Mouse (Mus musculus) myocyte (in vitro differentiated cells): ENCODE data around the gene Tmem145. TPM values are rescaled to one million over a fixed set of nuclear protein-coding genes. Genes with fewer than 3 reads are reported as not detected.
A peak's percentile ranks its signal among the peaks of the same experiment; 100 is the strongest.

ENCODE experiments used
- H3K27me3 ChIP-seq: one replicate; pipeline ENCODE4 v1.6.1; 2011; ENCODE audit not compliant: control insufficient read depth, insufficient read depth, insufficient read length
- H3K36me3 ChIP-seq: one replicate; pipeline ENCODE4 v1.6.1; 2011; ENCODE audit not compliant: control insufficient read depth, insufficient read depth
- H3K4me2 ChIP-seq: one replicate; pipeline ENCODE4 v1.6.1; 2011; ENCODE audit warnings: low read depth, control low read depth
- H3K4me3 ChIP-seq: one replicate; pipeline ENCODE4 v1.5.1; 2011; ENCODE audit warnings: mild to moderate bottlenecking, control low read depth, moderate library complexity
- H3K79me2 ChIP-seq: one replicate; pipeline ENCODE4 v1.6.1; 2011; ENCODE audit not compliant: control insufficient read depth, insufficient read depth
- H3ac ChIP-seq: one replicate; pipeline ENCODE4 v1.6.1; 2011; ENCODE audit not compliant: control insufficient read depth, insufficient read length
- CEBPB ChIP-seq: IDR thresholded peaks from 2 replicates; pipeline ENCODE4 v1.6.1; 2011; ENCODE audit warnings: mild to moderate bottlenecking, moderate library complexity; ENCODE audit not compliant: poor library complexity, insufficient read depth, severe bottlenecking
- E2F4 ChIP-seq: IDR thresholded peaks from one replicate; pipeline ENCODE4 v1.6.1; 2011; ENCODE audit warnings: mild to moderate bottlenecking, control low read depth, moderate library complexity; ENCODE audit not compliant: insufficient read depth
- MAX ChIP-seq: IDR thresholded peaks from one replicate; pipeline ENCODE4 v1.6.1; 2011; ENCODE audit warnings: low read depth, mild to moderate bottlenecking, control low read depth
- MYOD1 ChIP-seq, 3 experiments: IDR thresholded peaks; one replicate each; pipeline ENCODE4 v1.6.1; 2011; ENCODE audit warnings: control low read depth in 2 of 3, low read depth in 2 of 3, mild to moderate bottlenecking in 2 of 3, moderate library complexity in 1 of 3; ENCODE audit not compliant: insufficient read length in 2 of 3, control insufficient read depth in 1 of 3
- MYOG ChIP-seq, 3 experiments: IDR thresholded peaks; one replicate each; pipeline ENCODE4 v1.6.1; 2011; ENCODE audit warnings: control low read depth in 2 of 3, low read depth in 2 of 3, mild to moderate bottlenecking in 2 of 3; ENCODE audit not compliant: insufficient read length in 2 of 3, control insufficient read depth in 1 of 3, insufficient read depth in 1 of 3
- POLR2A ChIP-seq: IDR thresholded peaks from one replicate; pipeline ENCODE4 v1.6.1; 2011; ENCODE audit warnings: low read depth, mild to moderate bottlenecking, control low read depth, moderate library complexity; ENCODE audit not compliant: insufficient read length
- POLR2AphosphoS2 ChIP-seq: IDR thresholded peaks from one replicate; pipeline ENCODE4 v1.6.1; 2011; ENCODE audit warnings: low read depth, control low read depth; ENCODE audit not compliant: insufficient read length
- REST ChIP-seq: IDR thresholded peaks from one replicate; pipeline ENCODE4 v1.6.1; 2011; ENCODE audit warnings: mild to moderate bottlenecking, control low read depth, moderate library complexity; ENCODE audit not compliant: insufficient read depth, insufficient read length
- SRF ChIP-seq: IDR thresholded peaks from one replicate; pipeline ENCODE4 v1.6.1; 2011; ENCODE audit warnings: low read depth; ENCODE audit not compliant: control insufficient read depth, insufficient read length
- TCF12 ChIP-seq: IDR thresholded peaks from one replicate; pipeline ENCODE4 v1.6.1; 2011; ENCODE audit warnings: mild to moderate bottlenecking, control low read depth; ENCODE audit not compliant: poor library complexity, insufficient read depth, severe bottlenecking
- TCF3 ChIP-seq: IDR thresholded peaks from one replicate; pipeline ENCODE4 v1.6.1; 2011; ENCODE audit warnings: low read depth, control low read depth; ENCODE audit not compliant: insufficient read length
- USF1 ChIP-seq: IDR thresholded peaks from one replicate; pipeline ENCODE4 v1.6.1; 2011; ENCODE audit warnings: low read depth, mild to moderate bottlenecking, control low read depth, moderate library complexity
- polyA plus RNA-seq: library from polyadenylated mRNA; unstranded; fragments of >200 nt; fragmentation: generic; extraction: Trizol; gene quantifications from one replicate; pipeline ENCODE4 v1.2.1, GENCODE M21; 2012; ENCODE audit warnings: missing spikeins

Gene Tmem145
- polyA plus RNA-seq, 1 experiment: 0.02 TPM

DNA sequence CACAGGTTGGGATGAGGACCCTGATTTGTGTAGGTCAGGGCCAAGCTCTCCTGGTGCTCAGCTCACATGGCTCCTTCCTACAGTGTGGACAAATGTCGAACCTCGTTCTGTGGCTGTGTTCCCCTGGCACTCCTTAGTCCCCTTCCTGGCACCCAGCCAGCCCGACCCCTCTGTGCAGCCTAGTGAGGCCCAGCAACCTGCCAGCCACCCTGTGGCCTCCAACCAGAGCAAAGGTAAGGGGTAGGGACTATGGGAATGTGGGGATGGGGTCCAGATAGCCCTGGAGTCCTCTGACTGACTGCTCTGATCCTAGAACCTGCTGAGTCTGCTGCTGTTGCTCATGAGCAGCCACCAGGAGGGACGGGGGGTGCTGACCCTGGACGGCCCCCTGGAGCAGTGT lies 21.1 kb upstream of the Tmem145 start:
- Histone ChIP-seq H3K36me3 (peaks cover 13% of the 10 kb centered on the region), H3ac (no peak overlapping the region), H3K27me3 (no peaks in the 10 kb centered on the region), H3K4me2 (no peak overlapping the region), H3K79me2 (peaks cover 21% of the 10 kb centered on the region), H3K4me3 (no peak overlapping the region)
- no peak for TF ChIP-seq USF1
- no peak for TF ChIP-seq REST
- TF ChIP-seq SRF: no peak
- TF ChIP-seq POLR2AphosphoS2: peak; percentile 20

GRCm38 (mm10) chr7:25285511-25286238 lies 20.2 kb upstream of the Tmem145 start:
- peaks cover 18% of the 10 kb centered on the region for H3K79me2 ChIP-seq
- H3K36me3 ChIP-seq: peaks cover 16% of the 10 kb centered on the region
- no peaks in the 10 kb centered on the region for H3K27me3 ChIP-seq
- H3K4me2 ChIP-seq: no peak overlapping the region
- no peak overlapping the region for H3ac ChIP-seq
- H3K4me3 ChIP-seq: no peak overlapping the region
- TF ChIP-seq POLR2AphosphoS2: no peak
- no peak for TF ChIP-seq SRF
- no peak for TF ChIP-seq MAX
- no peak for TF ChIP-seq REST
- TF ChIP-seq USF1: no peak
- no peak for TF ChIP-seq POLR2A
- no peak for TF ChIP-seq CEBPB
- TF ChIP-seq TCF12: no peak
- TF ChIP-seq MYOG (IDR thresholded peaks at IDR 0.05; ENCODE audit: control insufficient read depth in 1 of 3, insufficient read depth in 1 of 3, insufficient read length in 2 of 3, low read depth in 2 of 3): no peak
- TF ChIP-seq MYOD1 (IDR thresholded peaks at IDR 0.05; ENCODE audit: control insufficient read depth in 1 of 3, insufficient read length in 2 of 3, low read depth in 2 of 3): no peak
- TF ChIP-seq TCF3: no peak
- TF ChIP-seq E2F4: no peak

- no peak overlapping the region for H3ac ChIP-seq
- no peaks in the 10 kb centered on the region for H3K27me3 ChIP-seq
- H3K4me2 ChIP-seq: no peak overlapping the region
Observed at GRCm38 (mm10) chr7:25286989-25287388, 18.9 kb upstream of the Tmem145 start.

DNA sequence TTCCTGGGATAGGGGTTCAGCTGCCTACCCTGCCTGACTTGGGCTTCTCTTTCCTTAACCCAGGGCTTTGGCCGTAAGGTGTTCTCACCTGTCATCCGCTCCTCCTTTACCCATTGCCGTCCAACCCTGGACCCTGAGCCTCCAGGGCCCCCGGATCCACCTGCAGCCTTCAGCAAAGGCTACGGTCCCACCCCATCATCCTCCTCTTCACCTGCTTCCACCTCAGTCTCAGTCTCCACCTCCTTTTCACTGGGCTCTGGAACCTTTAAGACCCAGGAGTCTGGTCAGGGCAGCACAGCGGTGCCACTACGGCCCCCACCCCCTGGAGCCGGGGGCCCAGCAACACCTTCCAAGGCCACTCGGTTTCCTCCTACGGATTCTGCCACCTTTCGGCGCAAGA lies 17.9 kb upstream of the Tmem145 start:
- H3K27me3 ChIP-seq: no peaks in the 10 kb centered on the region
- H3K79me2 ChIP-seq: peaks cover 13% of the 10 kb centered on the region
- H3K36me3 ChIP-seq: peaks cover 16% of the 10 kb centered on the region
- no peak overlapping the region for H3K4me2 ChIP-seq
- H3K4me3 ChIP-seq: no peak overlapping the region
- no peak for TF ChIP-seq REST
- no peak for TF ChIP-seq SRF
- TF ChIP-seq MAX: no peak
- TF ChIP-seq TCF3: no peak
- TF ChIP-seq POLR2AphosphoS2: no peak
- TF ChIP-seq TCF12: no peak
- no peak for TF ChIP-seq POLR2A
- no peak for TF ChIP-seq MYOG (IDR thresholded peaks at IDR 0.05; ENCODE audit: control insufficient read depth in 1 of 3, insufficient read depth in 1 of 3, insufficient read length in 2 of 3, low read depth in 2 of 3)
- TF ChIP-seq MYOD1 (IDR thresholded peaks at IDR 0.05; ENCODE audit: control insufficient read depth in 1 of 3, insufficient read length in 2 of 3, low read depth in 2 of 3): no peak
- no peak for TF ChIP-seq E2F4
- no peak for TF ChIP-seq CEBPB
- TF ChIP-seq USF1: no peak
- H3ac ChIP-seq: no peak overlapping the region

More at GRCm38 (mm10) chr7:25286989-25287388, 18.9 kb upstream of the Tmem145 start:
- Histone ChIP-seq H3K4me3 (no peak overlapping the region), H3K79me2 (peaks cover 17% of the 10 kb centered on the region), H3K36me3 (peaks cover 16% of the 10 kb centered on the region)
- TF ChIP-seq MYOD1 (IDR thresholded peaks at IDR 0.05; ENCODE audit: control insufficient read depth in 1 of 3, insufficient read length in 2 of 3, low read depth in 2 of 3) (no peak), TCF3 (no peak), POLR2AphosphoS2 (peak; percentile 19)

GRCm38 (mm10) chr7:25288721-25289120 lies 17.2 kb upstream of the Tmem145 start:
- Histone ChIP-seq H3ac (no peak overlapping the region), H3K4me2 (no peak overlapping the region), H3K79me2 (peaks cover 6% of the 10 kb centered on the region), H3K27me3 (no peaks in the 10 kb centered on the region), H3K36me3 (peaks cover 16% of the 10 kb centered on the region), H3K4me3 (no peak overlapping the region)
- TF ChIP-seq SRF: no peak
- no peak for TF ChIP-seq E2F4
- no peak for TF ChIP-seq MYOD1 (IDR thresholded peaks at IDR 0.05; ENCODE audit: control insufficient read depth in 1 of 3, insufficient read length in 2 of 3, low read depth in 2 of 3)
